Mouse (Mus musculus): Measurements from ENCODE around the gene Apob.

Gene Apob

GRCm38 (mm10) chr12:8038081-8038730 lies 60.8 kb downstream of the Apob start:
- DNase-seq (ENCODE audit: low read depth), result no peak

GRCm38 (mm10) chr12:8042626-8043394 lies 65.4 kb downstream of the Apob start:
- DNase-seq (ENCODE audit: low read depth), result no peak

GRCm38 (mm10) chr12:8047046-8047445 lies 69.6 kb downstream of the Apob start:
- DNase-seq (ENCODE audit: low read depth), result no peak

- DNase-seq (ENCODE audit: low read depth), result no peak
Observed at GRCm38 (mm10) chr12:8047789-8048309, 70.4 kb downstream of the Apob start.

- DNase-seq (ENCODE audit: low read depth), result no peak
Observed at GRCm38 (mm10) chr12:8056001-8056640, 78.7 kb downstream of the Apob start.

GRCm38 (mm10) chr12:8059576-8059975 lies 82.1 kb downstream of the Apob start:
- DNase-seq (ENCODE audit: low read depth), result peak; percentile 43

GRCm38 (mm10) chr12:8063363-8064065 lies 86.1 kb downstream of the Apob start:
- no peak for DNase-seq (ENCODE audit: low read depth)

Measured in c-Kit-positive CD71-negative TER-119-negative erythroid progenitor cells, embryonic 14.5 days (primary cell).